Comparison of ENCODE assay signal across 8 mouse cellular contexts in genomic region chr17:55958918-55959728, GRCm38 (mm10). TPM values are rescaled to one million over a fixed set of nuclear protein-coding genes. Genes with fewer than 3 reads are reported as not detected.
DNase-seq lines count a peak whose midpoint lies in the region; ATAC-seq lines count a peak whose summit lies in the region.

Gene Yju2 (plus strand): TSS chr17:55959099.

- H3K9ac ChIP-seq in heart, embryonic 13.5 days = peak within 1 kb of the TSS; percentile 80
- H3K9ac ChIP-seq in liver, embryonic 12.5 days = peak within 1 kb of the TSS; percentile 69
- H3K9ac ChIP-seq in stomach, embryonic 15.5 days = peak within 1 kb of the TSS; percentile 53; the same call in 1 of the 2 replicates

- peaks cover 24% of the 10 kb centered on the region for H3K27me3 ChIP-seq in heart, embryonic 13.5 days (replicated peaks)
- peaks cover 19% of the 10 kb centered on the region for H3K27me3 ChIP-seq in liver, embryonic 12.5 days (replicated peaks)
- no peaks in the 10 kb centered on the region; the same call in 1 of the 2 replicates for H3K27me3 ChIP-seq in stomach, embryonic 15.5 days (replicated peaks)

- ATAC-seq in heart, embryonic 13.5 days (ENCODE audit: extremely low read depth, insufficient number of reproducible peaks, low FRiP score, low TSS enrichment) = peak; percentile 83
- ATAC-seq in liver, embryonic 12.5 days = peak; percentile 88
- peak; percentile 92 for ATAC-seq in stomach, embryonic 15.5 days (ENCODE audit: insufficient read depth, low FRiP score, low read depth)

- no peaks in the 10 kb centered on the region for H3K9me3 ChIP-seq in heart, embryonic 13.5 days
- H3K9me3 ChIP-seq in liver, embryonic 12.5 days (replicated peaks) = no peaks in the 10 kb centered on the region
- no peaks in the 10 kb centered on the region for H3K9me3 ChIP-seq in stomach, embryonic 15.5 days

- peak; percentile 95 for DNase-seq in CD4-positive, CD25-positive, alpha-beta regulatory T cell, adult 2 months (ENCODE audit: low read depth, low spot score)
- peak; percentile 67 for DNase-seq in fat pad, adult 2 months (ENCODE audit: extremely low read depth, low read depth, low spot score)
- peak; percentile 94 for DNase-seq in kidney, postnatal 10 days
- peak; percentile 92 for DNase-seq in natural killer cell, adult 2 months (ENCODE audit: low spot score in 2 of 2)

- under 1% methylated on average over 43 of the region's 46 CpGs for WGBS in heart, embryonic 13.5 days
- WGBS in liver, embryonic 12.5 days (ENCODE audit: insufficient replicate concordance) = under 1% methylated on average over 46 of the region's 46 CpGs
- under 1% methylated on average over 45 of the region's 46 CpGs for WGBS in stomach, embryonic 15.5 days

- peaks cover 35% of the 10 kb centered on the region for H3K36me3 ChIP-seq in heart, embryonic 13.5 days
- H3K36me3 ChIP-seq in liver, embryonic 12.5 days = peaks cover 36% of the 10 kb centered on the region
- peaks cover 11% of the 10 kb centered on the region; the same call in 1 of the 2 replicates for H3K36me3 ChIP-seq in stomach, embryonic 15.5 days

- H3K27ac ChIP-seq in brown adipose tissue, adult 24 weeks (replicated peaks; ENCODE audit: low read depth, low read length) = peak within 1 kb of the TSS; percentile 98
- H3K27ac ChIP-seq in heart, embryonic 13.5 days (replicated peaks) = peak within 1 kb of the TSS; percentile 96
- peak within 1 kb of the TSS; percentile 92 for H3K27ac ChIP-seq in liver, embryonic 12.5 days
- peak within 1 kb of the TSS; percentile 98 for H3K27ac ChIP-seq in stomach, embryonic 15.5 days

- peak within 1 kb of the TSS; percentile 70 for H3K4me3 ChIP-seq in brown adipose tissue, adult 24 weeks (ENCODE audit: insufficient read depth, low read depth, low read length)
- peak within 1 kb of the TSS; percentile 60 for H3K4me3 ChIP-seq in heart, embryonic 13.5 days
- peak within 1 kb of the TSS; percentile 67 for H3K4me3 ChIP-seq in liver, embryonic 12.5 days
- peak within 1 kb of the TSS; percentile 65 for H3K4me3 ChIP-seq in stomach, embryonic 15.5 days (replicated peaks)

- peak within 1 kb of the TSS; percentile 81 for H3K4me2 ChIP-seq in heart, embryonic 13.5 days
- H3K4me2 ChIP-seq in liver, embryonic 12.5 days = peak within 1 kb of the TSS; percentile 83
- H3K4me2 ChIP-seq in stomach, embryonic 15.5 days = peak within 1 kb of the TSS; percentile 66

- no peaks in the 10 kb centered on the region; the same call in 1 of the 2 replicates for H3K4me1 ChIP-seq in brown adipose tissue, adult 24 weeks (ENCODE audit: control insufficient read depth, insufficient read depth, insufficient read length, low read length)
- peaks cover 36% of the 10 kb centered on the region for H3K4me1 ChIP-seq in heart, embryonic 13.5 days
- H3K4me1 ChIP-seq in liver, embryonic 12.5 days = peaks cover 54% of the 10 kb centered on the region
- peaks cover 24% of the 10 kb centered on the region for H3K4me1 ChIP-seq in stomach, embryonic 15.5 days

RNA-seq across cellular contexts. Expression of gene Yju2, which starts in this region (rescaled TPM):
- 4.6 and 6.0 TPM in 2 replicates for polyA plus RNA-seq in brown adipose tissue, adult 24 weeks (2012; ENCODE audit: insufficient read depth, insufficient read length, missing spikeins)
- 18.0 and 18.8 TPM in 2 replicates for polyA plus RNA-seq in heart, embryonic 13.5 days (2015; fragmentation: Nextera tagmentation; extraction: Ambion mirVana)
- 14.6 and 15.6 TPM in 2 replicates for polyA plus RNA-seq in liver, embryonic 12.5 days (2016; fragmentation: Nextera tagmentation; extraction: Ambion mirVana)
- 22.0 and 24.8 TPM in 2 replicates for polyA plus RNA-seq in stomach, embryonic 15.5 days (2015; fragmentation: Nextera tagmentation; extraction: Ambion mirVana)

Comparison
In these comparisons a context has a peak if more than half of its experiments do, and no peak if none do; other contexts are left out.
1. Peak in every context shown above with its lines: DNase-seq, ATAC-seq, H3K4me3 ChIP-seq and H3K27ac ChIP-seq.